Mouse (Mus musculus) heart, postnatal 14 days (tissue): ENCODE results near the gene Acot13. TPM values are rescaled to one million over a fixed set of nuclear protein-coding genes. Genes with fewer than 3 reads are reported as not detected.

Experiments used
- DNase-seq, 2 experiments: peaks; one replicate each; pipeline ENCODE4 v3.0.0; 2021 to 2022
- intact Hi-C: fragments of 180-260 bp; cut with DNase I; formaldehyde crosslinking; loops from one replicate; pipeline ENCODE4 v1.15.1; 2025
- total RNA-seq, 2 experiments: library from RNA; stranded (reverse); gene quantifications; 2 replicates each; pipeline ENCODE4 v1.2.3; 2021

Gene Acot13
- total RNA-seq, 2 experiments from 2014 or later: 322 to 329 TPM

GRCm38 (mm10) chr13:24832811-24833155 lies 1.4 kb upstream of the Acot13 start:
- intact Hi-C loops: loop anchor here (5.0 kb wide), 1 partner anchor 75 kb away; no protein-coding TSS in a partner anchor
- DNase-seq: no peak

GRCm38 (mm10) chr13:24832131-24832810 lies 931 bp upstream of the Acot13 start:
- no peak for DNase-seq

GRCm38 (mm10) chr13:24830756-24831352 lies 486 bp downstream of the Acot13 start:
- intact Hi-C loops: loop anchor here (2.0 to 5.0 kb wide), 2 partner anchors 30 to 74 kb away; partner anchors contain the start of gene BC005537
- no peak for DNase-seq

More at GRCm38 (mm10) chr13:24832131-24832810, 931 bp upstream of the Acot13 start:
- intact Hi-C loops: loop anchor here (5.0 kb wide), 1 partner anchor 75 kb away; no protein-coding TSS in a partner anchor

- no peak for DNase-seq
- intact Hi-C loops: no loop called here
Observed at GRCm38 (mm10) chr13:24826116-24826515, 5.2 kb downstream of the Acot13 start.

- peak in 1 of 2 experiments; percentile 31 for DNase-seq
- intact Hi-C loops: no loop called here
Observed at GRCm38 (mm10) chr13:24825587-24825986, 5.8 kb downstream of the Acot13 start.

GRCm38 (mm10) chr13:24824647-24825046 lies 6.7 kb downstream of the Acot13 start:
- peak in 1 of 2 experiments; percentile 39 for DNase-seq
- intact Hi-C loops: no loop called here

- intact Hi-C loops: no loop called here
- DNase-seq: no peak
Observed at GRCm38 (mm10) chr13:24822663-24823343, 8.5 kb downstream of the Acot13 start.

- no peak for DNase-seq
- intact Hi-C loops: no loop called here
Observed at GRCm38 (mm10) chr13:24819931-24820330, 11.4 kb downstream of the Acot13 start.

- DNase-seq: no peak
- intact Hi-C loops: no loop called here
Observed at GRCm38 (mm10) chr13:24816125-24817092, 14.9 kb downstream of the Acot13 start.

GRCm38 (mm10) chr13:24814616-24815015 lies 16.7 kb downstream of the Acot13 start:
- intact Hi-C loops: no loop called here
- no peak for DNase-seq

GRCm38 (mm10) chr13:24812521-24812920 lies 18.8 kb downstream of the Acot13 start:
- intact Hi-C loops: no loop called here
- no peak for DNase-seq

- DNase-seq: no peak
- intact Hi-C loops: no loop called here
Observed at GRCm38 (mm10) chr13:24806079-24806478, 25.3 kb downstream of the Acot13 start.

- DNase-seq: no peak
- intact Hi-C loops: no loop called here
Observed at GRCm38 (mm10) chr13:24803196-24803595, 28.1 kb downstream of the Acot13 start.

- DNase-seq: peak; percentile 29 to 36
- intact Hi-C loops: no loop called here
Observed at GRCm38 (mm10) chr13:24802131-24802691, 29.1 kb downstream of the Acot13 start.

GRCm38 (mm10) chr13:24801308-24801921 lies 29.9 kb downstream of the Acot13 start, which contains the start of gene BC005537:
TSS of gene BC005537 (plus strand) at chr13:24801657.
- intact Hi-C loops: loop anchor here (2.0 kb wide), 1 partner anchor 29 kb away; the partner anchor contains the start of genes Acot13 and Tdp2
- peak; percentile 64 to 66 for DNase-seq

- DNase-seq: peak; percentile 95 to 98
- intact Hi-C loops: loop anchor here (2.0 kb wide), 1 partner anchor 30 kb away; the partner anchor contains the start of genes Acot13 and Tdp2
Observed at GRCm38 (mm10) chr13:24800674-24801307, 30.5 kb downstream of the Acot13 start.

GRCm38 (mm10) chr13:24799925-24800673 lies 31.2 kb downstream of the Acot13 start:
- intact Hi-C loops: loop anchor here (2.0 kb wide), 1 partner anchor 31 kb away; the partner anchor contains the start of genes Acot13 and Tdp2
- peak; percentile 42 to 49 for DNase-seq

- intact Hi-C loops: no loop called here
- no peak for DNase-seq
Observed at GRCm38 (mm10) chr13:24799378-24799777, 32.0 kb downstream of the Acot13 start.
